Mouse (Mus musculus): ENCODE measurements at regions not wholly inside any gene's neighbourhood (a gene's known extent, or its start where the extent isn't known, plus 50 kb on each side); places are given as distances from the start of the nearest gene placed in this dataset.

- H3K27ac ChIP-seq: no peak overlapping the region
- ATAC-seq: no peak
Measured at GRCm38 (mm10) chr3:48503996-48504395, 1253.1 kb downstream of the Pcdh18 start.

GRCm38 (mm10) chr3:48464679-48465078, 1292.4 kb downstream of the Pcdh18 start:
- H3K36me3 ChIP-seq (ENCODE audit: poor library complexity, severe bottlenecking): no peaks in the 10 kb centered on the region
- no peak overlapping the region for H3K4me2 ChIP-seq
- H3K9me3 ChIP-seq (replicated peaks): no peaks in the 10 kb centered on the region
- no peak for ATAC-seq
- no peaks in the 10 kb centered on the region for H3K4me1 ChIP-seq
- H3K27me3 ChIP-seq: no peaks in the 10 kb centered on the region
- no peak overlapping the region for H3K4me3 ChIP-seq
- no peak overlapping the region for H3K9ac ChIP-seq
- no peak overlapping the region for H3K27ac ChIP-seq

More at GRCm38 (mm10) chr3:48503996-48504395, 1253.1 kb downstream of the Pcdh18 start:
- no peaks in the 10 kb centered on the region for H3K27me3 ChIP-seq
- WGBS: 99% methylated on average over 2 of the region's 2 CpGs
- no peaks in the 10 kb centered on the region for H3K9me3 ChIP-seq (replicated peaks)
- no peaks in the 10 kb centered on the region for H3K36me3 ChIP-seq (ENCODE audit: poor library complexity, severe bottlenecking)
- H3K9ac ChIP-seq: no peak overlapping the region
- no peaks in the 10 kb centered on the region for H3K4me1 ChIP-seq
- no peak overlapping the region for H3K4me3 ChIP-seq
- H3K4me2 ChIP-seq: no peak overlapping the region

DNA sequence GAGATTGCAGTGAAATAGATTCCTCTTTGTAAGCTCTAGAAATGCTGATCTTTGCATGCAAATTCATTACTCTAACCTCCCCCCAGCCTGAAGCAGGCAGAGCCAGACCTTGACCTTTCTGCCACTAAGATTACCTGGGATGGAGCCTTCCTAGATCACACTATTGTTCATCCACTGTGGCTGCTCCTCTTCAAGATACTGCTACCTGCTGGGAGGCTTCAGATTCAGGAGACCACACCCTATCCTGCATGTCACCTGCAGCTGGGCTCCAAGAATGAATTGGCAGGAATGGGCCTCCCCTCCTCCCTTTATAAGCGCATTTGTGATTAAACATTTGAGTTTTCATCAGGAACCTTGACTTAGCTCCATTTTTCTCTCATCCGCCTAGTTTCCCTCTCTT, 1315.2 kb downstream of the Pcdh18 start:
- Histone ChIP-seq H3K4me3 (no peak overlapping the region), H3K36me3 (ENCODE audit: poor library complexity, severe bottlenecking) (no peaks in the 10 kb centered on the region), H3K27me3 (no peaks in the 10 kb centered on the region), H3K9ac (no peak overlapping the region), H3K27ac (no peak overlapping the region), H3K4me2 (no peak overlapping the region), H3K9me3 (replicated peaks) (no peaks in the 10 kb centered on the region), H3K4me1 (no peaks in the 10 kb centered on the region)
- no peak for ATAC-seq
- WGBS: 100% methylated on average over 2 of the region's 2 CpGs

DNA sequence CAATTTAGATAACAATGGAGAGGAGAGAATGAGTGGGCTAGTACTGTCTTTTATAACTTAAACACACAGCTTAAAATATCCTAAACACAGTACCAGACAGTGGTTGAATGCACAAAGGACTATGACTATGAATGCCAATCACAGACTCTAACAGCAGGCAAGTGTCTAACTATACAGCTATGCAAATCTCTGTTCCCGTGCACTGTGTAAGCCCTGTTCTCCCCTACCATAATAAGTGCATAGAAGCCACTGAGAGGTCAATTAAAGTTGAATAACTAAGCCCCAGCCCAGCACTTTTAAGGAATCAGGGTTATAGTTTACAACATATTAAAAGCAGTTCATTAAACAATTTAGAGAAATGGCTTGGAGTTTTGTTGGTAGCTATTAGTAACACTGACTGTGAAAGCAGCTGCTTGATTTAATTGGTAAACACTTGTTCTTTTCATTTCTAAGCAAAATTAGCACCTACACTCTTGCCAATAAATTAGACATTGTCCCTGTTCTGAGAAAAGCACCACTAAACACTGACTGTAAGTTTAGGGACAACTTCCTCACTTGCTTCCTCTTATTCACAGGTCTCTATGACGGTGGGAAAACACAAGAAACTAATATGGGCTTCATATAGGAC, 1327.6 kb downstream of the Pcdh18 start:
- H3K36me3 ChIP-seq (ENCODE audit: poor library complexity, severe bottlenecking): no peaks in the 10 kb centered on the region
- no peak overlapping the region for H3K4me2 ChIP-seq
- H3K9me3 ChIP-seq (replicated peaks): no peaks in the 10 kb centered on the region
- peaks cover 6% of the 10 kb centered on the region; the same call in 1 of the 2 replicates for H3K4me1 ChIP-seq
- 0 out of 2 replicates have a peak, but pooled peaks cover 10% of the 10 kb centered on the region for H3K27me3 ChIP-seq
- 22% methylated on average over 2 of the region's 2 CpGs for WGBS
- H3K27ac ChIP-seq: no peak overlapping the region
- H3K9ac ChIP-seq: no peak overlapping the region
- peak; percentile 93 for ATAC-seq
- no peak overlapping the region for H3K4me3 ChIP-seq

DNA sequence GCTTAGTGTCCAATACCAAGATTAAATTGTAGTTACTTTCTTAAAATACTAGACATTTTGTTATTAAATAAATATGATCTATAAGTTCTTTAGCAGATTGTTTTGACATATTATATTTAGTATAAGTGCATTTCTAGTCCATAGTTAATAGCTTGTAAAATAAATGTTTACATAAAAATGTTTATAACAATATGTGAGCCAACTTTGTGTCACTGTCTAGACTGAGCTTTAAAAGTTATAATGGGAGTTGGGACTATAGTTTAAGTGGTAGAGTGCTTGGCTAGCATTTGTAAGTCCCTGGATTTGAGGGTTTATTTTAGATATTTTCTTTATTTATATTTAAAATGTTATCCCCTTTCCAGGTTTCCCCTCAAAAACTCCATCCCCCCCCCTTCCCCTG, 1367.3 kb downstream of the Pcdh18 start:
- Histone ChIP-seq H3K4me1 (no peaks in the 10 kb centered on the region), H3K27ac (no peak overlapping the region), H3K4me2 (no peak overlapping the region), H3K27me3 (no peaks in the 10 kb centered on the region), H3K9me3 (replicated peaks) (no peaks in the 10 kb centered on the region), H3K9ac (no peak overlapping the region), H3K36me3 (ENCODE audit: poor library complexity, severe bottlenecking) (no peaks in the 10 kb centered on the region), H3K4me3 (no peak overlapping the region)
- ATAC-seq: no peak
